Mouse (Mus musculus): ENCODE measurements at regions not wholly inside any gene's neighbourhood (a gene's known extent, or its start where the extent isn't known, plus 50 kb on each side); places are given as distances from the start of the nearest gene placed in this dataset.
A peak's percentile ranks its signal among the peaks of the same experiment; 100 is the strongest.
"Not testable (repeated sequence)": the region's sequence is repeated elsewhere in the genome, so short reads cannot be mapped to it uniquely, and the experiment has no call there.

DNA sequence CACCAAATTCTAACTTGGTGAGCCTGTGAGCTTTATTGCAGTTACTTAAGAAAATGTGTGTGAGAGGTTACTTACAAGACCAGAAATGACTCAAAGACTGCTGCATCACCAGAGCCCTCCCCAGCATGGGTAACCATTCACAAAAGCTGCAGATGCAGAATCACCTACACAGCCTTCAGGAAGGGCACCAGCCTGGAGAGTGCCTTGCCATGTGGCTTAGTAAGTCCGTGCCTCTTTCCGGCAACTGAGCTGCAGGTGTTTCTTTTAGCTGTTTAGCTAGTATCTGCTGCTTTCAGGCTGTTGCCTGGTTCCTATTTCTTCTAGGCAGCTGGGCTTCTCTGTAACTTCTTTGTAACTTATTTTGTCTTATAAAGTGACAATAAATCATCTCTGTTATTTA is 213.2 kb upstream of the Stxbp6 start:
- DNase-seq, result no peak

DNA sequence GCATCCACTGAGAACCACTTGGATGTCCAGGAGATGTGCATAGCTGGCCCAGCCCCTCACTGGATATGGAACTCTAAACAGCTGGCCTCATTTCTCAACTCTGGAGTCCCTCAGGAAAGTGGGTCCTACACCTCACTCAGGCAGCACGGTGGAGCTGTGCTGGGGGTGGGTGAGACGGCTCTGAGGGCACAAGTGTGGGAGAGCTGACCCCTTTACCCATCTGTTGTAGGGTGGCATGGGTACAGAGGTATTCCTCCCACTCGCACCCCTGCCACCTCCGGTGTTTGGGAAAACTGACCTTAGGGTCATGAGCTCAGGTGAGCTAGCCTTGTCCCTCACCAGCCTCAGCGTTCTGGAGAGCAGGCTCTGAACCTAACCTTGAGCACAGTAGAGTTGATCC is 181.8 kb upstream of the Stxbp6 start:
- no peak for DNase-seq

DNA sequence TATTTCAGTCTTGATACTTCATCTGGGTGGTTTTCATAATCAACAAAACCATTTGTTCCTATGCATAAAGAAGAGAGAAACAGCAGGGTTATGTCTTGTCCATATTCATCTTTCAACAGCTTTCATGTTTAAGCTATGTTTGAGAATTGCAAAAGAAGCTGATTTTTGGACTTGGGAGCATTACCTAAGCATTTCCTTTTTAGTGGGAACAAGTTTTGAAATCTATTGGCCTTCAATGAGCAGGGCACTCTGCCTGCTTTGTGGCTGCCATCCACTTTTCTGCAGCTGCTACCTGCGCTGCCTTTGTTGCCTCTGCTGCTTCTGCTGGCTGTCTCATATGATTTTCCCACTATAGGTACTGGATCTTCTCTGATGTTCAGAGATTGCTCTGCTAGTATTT is 136.6 kb upstream of the Stxbp6 start:
- DNase-seq, result no peak

- no peak for DNase-seq
Observed at GRCm38 (mm10) chr12:45195304-45195920, 120.9 kb upstream of the Stxbp6 start.

DNA sequence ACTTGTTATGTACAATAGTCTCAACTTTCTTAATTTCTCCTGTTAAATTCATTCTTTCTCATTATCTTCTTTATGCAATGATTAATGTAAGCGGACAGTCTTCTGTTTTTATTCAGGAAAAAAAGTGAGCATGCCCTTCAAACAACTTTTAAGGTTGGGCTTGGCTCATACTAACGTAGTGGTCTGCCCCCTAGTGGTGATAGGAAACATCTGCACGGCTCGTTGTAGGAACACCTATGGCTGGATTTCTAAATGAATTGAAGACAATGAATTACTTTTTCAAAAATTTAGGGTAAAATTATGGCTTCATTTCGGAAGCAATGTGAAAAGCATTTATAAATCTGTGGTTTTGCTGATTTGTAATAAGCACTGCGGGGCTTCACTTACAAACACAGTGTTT is 112.6 kb upstream of the Stxbp6 start:
- peak; percentile 69 for DNase-seq

- DNase-seq, result no peak
Observed at GRCm38 (mm10) chr12:45184510-45184909, 110.0 kb upstream of the Stxbp6 start.

- no peak for DNase-seq
Observed at GRCm38 (mm10) chr12:45177454-45177853, 102.9 kb upstream of the Stxbp6 start.

GRCm38 (mm10) chr12:45175259-45175658 is 100.8 kb upstream of the Stxbp6 start:
- DNase-seq, result not testable (repeated sequence)

DNA sequence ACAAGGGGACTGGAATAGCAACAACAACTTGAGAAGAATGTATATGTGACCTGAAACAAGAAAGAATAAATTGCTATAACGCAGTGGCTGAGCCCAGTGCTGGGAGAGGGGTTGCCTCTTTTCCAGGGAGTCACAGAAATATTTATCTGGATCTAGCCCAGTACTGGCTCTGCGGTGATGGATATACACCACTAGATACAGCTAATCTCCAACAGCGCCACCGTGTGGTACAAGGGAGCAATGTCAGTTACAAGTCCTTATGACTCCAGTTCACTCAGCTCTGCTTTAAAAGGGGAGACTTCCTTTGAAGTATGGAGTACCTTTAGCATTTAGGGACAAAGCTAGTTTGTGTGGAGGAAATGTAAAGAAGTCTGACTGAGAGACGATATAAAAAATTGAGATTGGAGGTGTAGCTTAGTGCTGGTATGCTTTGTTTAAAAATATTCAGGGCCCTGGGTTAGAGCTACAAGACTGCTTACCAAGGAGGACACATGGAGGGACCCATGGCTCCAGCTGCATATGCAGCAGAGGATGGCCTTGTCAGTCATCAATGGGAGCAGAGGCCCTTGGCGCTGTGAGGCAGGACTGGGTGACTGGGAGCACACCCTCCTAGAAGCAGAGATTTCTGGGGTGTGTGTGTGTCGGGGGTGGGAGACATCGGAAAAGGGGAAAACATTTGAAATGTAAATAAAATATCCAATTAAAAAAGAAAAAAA is 97.6 kb upstream of the Stxbp6 start:
- DNase-seq, result peak; percentile 84

DNA sequence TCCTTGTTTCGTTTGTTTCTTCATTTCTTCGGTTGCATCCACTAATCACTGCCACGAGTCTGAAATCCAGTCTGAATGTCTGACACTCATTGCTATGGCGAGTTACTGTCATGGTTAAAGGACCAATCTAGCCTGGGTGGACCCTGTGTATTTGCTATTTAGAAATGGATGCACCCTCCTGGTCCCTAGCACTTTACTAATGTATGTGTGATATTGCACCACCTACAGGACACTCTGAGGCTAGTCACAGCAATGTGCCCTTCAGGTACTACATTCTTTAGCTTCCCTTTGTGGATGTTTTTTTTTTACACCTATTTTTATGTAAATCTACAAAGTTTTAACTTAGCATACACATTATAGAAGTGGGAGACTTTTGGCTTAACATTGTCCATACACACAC is 87.5 kb upstream of the Stxbp6 start:
- peak; percentile 11 for DNase-seq

- not testable (repeated sequence) for DNase-seq
Observed at GRCm38 (mm10) chr12:45161581-45161980, 87.1 kb upstream of the Stxbp6 start.

- peak; percentile 21 for DNase-seq
Observed at GRCm38 (mm10) chr12:45158986-45159385, 84.5 kb upstream of the Stxbp6 start.

DNA sequence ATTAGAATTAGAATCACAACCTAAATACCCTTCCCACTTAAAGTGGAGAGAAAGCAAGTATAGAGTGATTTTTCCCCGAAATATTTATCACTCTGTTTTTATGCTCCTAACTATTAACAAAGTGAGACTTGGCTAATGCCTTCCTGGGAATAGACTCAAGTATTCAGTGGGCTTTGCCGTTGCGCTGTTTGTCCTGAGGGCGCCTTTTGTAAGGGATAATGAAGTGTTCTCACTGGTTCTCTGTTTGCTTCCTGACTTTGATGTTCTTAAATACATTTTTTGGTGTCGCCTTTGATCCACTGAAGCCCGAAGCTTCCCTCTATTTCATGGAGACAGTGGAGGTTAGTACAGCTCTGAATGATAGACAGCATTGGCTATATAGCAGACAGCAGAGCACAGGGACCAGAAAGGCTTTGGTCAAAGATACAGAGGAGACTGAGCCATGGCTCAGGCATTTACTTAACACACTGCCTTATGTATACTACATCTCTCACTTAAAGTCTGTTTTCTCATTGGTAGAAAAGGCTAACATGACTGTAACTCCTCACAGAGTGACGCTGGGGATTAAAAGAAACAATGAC is 63.0 kb upstream of the Stxbp6 start:
- DNase-seq, result no peak

- no peak for DNase-seq
Observed at GRCm38 (mm10) chr12:45133415-45133814, 58.9 kb upstream of the Stxbp6 start.

GRCm38 (mm10) chr12:45131139-45131538 is 56.6 kb upstream of the Stxbp6 start:
- DNase-seq, result no peak

GRCm38 (mm10) chr12:45125866-45126265 is 51.4 kb upstream of the Stxbp6 start:
- no peak for DNase-seq

Data from retina, postnatal 1 day (tissue).